Mouse (Mus musculus) cerebellum, postnatal 4 days (tissue): ENCODE measurements around the gene Trio.

Experiments used
- DNase-seq, 2 experiments: peaks; one replicate each; pipeline ENCODE4 v3.0.0; 2022; ENCODE audit warnings: low spot score in 2 of 2, mixed read lengths in 1 of 2

Gene Trio

GRCm38 (mm10) chr15:27944898-27945297, 80.8 kb downstream of the Trio start:
- DNase-seq: no peak

- DNase-seq: peak in 1 of 2 experiments; percentile 59
Observed at GRCm38 (mm10) chr15:27943486-27944195, 82.0 kb downstream of the Trio start.

GRCm38 (mm10) chr15:27942148-27942847, 83.3 kb downstream of the Trio start:
- no peak for DNase-seq

- no peak for DNase-seq
Observed at GRCm38 (mm10) chr15:27941441-27941840, 84.2 kb downstream of the Trio start.

DNA sequence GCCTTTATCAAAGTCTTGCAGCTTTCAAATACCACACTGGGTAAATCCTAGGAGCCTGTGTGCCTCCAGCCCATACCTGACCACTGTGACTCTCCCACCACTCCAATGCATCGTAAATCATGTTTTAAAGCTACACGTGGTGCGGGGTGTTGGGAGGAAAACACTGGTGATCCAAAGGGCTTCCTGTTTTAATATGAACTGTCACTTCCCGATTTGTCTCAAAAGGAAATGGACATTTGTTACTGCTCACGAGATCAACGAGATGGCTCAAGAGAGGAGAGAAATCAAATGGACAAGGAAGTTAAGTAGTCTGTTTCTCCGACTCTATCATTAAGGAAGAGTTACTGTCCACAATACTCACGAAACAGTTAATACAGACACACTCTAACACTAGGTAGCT, 84.6 kb downstream of the Trio start:
- DNase-seq: no peak

GRCm38 (mm10) chr15:27940032-27940431, 85.6 kb downstream of the Trio start:
- DNase-seq: no peak

- no peak for DNase-seq
Observed at GRCm38 (mm10) chr15:27938886-27939285, 86.8 kb downstream of the Trio start.

DNA sequence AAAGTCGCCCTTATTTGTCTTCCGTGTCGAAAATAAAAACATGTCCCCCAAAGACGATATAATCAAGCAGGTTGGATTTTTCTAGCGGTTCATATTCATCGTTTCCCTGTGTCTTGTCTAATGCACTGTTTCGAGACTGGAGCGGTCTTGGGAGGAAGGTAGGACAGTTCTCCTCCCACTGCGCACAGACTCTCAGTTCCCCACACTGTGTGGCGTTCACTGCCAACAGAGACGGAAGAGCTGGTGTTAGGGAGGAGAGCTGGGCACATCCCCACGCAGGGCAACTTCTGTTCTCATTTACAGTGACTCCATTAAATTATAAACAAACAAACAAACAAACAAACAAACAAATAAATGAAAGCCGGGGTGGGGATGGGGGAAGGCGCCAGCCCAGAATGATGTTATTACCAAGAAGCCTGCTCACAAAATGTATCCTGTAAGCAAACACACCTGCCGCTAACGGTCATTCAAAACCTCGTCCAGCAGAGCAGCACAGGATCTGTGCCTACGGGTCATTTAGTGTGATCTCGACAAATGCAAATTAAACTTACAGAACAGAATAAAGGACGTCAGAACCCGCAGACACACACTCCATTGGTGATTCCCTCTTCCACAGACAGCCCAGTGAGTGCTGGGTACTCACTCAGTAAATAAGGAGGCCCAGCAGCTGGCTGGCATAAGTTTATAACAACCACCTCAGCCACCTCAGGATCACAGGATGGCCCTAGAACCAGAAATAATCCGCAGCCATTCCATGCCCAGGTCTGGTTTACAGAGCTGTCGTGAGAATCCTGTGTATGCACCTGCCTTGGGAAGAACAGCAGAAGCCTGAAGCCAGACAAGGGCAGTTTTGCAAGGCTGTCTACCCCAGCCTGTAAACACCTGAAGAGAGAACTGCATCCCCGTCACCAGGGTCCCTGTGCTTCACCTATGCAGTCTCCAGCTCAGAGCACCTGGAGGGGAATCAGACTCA, 87.5 kb downstream of the Trio start:
- DNase-seq: no peak

DNA sequence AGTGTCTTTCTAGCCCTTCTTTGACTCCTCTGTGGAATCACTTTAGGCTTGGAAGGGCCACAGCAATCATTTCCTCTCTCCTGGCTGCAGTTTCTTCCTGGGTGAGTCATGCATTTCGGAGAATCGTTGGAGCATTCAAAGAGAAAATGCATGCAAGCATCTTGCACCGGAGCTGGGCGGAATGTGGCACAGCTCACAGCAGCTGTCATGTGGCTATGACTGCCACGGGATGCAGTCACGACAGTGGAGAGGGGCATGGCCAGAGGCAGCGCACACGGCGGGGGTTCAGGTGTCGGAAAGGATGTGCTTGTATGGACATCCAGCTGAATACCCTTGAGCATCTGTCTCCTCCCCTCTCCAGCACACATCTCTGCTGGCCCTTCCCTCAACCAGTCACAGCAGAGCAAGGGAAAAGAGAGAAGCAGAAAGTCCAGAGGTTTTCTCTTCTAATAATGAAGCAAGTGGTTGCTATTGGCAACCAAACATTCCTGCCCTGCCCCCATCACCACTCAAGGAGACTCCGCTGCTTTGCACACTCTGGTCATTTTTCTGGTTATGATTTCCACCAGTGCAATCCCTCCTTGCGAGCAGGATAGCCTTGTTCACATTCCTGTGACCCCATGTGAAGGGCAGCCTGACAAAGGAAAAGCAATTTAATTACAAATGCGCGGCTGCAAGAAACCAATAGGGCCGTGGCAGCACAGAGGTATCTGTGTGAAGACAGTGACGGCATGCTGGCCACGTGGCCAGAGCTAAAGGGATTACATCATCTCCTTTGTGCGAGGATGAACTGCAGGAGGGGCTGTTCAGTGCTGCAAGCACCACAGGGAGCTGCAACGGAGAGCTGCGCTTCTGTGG, 88.4 kb downstream of the Trio start:
- peak in 1 of 2 experiments; percentile 63 for DNase-seq

DNA sequence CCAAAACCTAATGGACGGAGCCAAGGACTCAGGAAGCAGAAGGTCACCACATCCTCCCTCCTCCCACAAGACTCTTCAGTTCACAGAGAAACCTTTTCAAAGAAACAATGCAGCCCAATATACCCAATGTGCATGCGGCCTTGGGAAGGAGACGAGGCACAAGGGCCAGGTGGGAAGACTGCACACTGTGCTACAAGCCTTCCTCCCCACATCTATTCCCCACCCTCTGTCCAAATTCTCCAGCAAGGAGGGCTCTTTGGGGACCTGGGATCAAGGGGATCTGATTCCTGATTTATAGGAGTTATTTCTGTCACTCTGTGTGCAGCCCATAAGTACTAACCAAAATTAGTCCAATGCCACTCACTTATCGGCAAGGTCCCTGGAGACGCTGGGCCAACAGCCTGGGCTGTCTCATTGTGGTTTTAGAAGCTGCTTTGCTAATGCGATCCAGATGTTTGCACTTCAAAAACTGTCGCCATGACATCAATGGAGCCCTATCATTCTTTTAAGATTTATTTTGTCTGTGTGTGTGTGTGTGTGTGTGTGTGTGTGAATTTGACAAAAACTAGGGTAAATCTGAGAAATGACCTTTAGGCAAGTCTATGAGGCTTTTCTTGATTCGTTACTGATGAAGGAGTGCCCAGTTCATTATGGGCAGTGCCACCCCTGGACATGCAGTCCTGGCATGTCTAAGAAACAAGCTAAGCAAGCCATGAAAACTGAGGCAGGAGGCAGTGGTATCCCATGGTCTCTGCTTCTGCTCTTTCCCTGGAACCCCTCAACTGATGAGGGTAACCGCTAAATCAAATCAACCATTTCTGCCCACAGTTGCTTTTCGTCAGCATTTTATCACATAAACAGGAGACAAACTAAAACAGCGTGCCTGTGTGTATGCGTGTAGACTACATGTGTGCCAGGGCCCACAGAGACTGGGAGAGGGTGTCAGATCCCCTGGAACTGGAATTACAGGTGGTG, 89.6 kb downstream of the Trio start:
- DNase-seq: no peak

DNA sequence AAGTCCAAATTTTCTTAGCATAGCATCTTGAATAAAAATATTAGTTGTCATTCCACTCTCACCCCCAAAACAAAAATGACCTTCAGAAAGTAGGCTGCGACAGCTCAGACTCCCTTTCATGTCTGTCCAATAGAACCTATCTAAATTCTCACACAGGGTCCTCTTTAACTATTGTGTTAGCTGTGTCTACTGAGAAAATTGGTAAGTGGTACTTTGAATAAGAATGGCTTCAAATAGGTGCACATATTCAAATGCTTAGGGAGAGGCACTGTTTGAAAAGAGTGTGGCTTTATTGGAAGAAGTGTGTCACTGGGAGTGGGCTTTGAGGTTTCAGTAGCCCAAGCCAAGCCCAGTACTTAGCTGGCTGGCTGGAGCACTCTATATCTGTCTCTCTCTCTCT, 92.4 kb downstream of the Trio start:
- no peak for DNase-seq

- DNase-seq: no peak
Observed at GRCm38 (mm10) chr15:27931891-27932290, 93.8 kb downstream of the Trio start.

DNA sequence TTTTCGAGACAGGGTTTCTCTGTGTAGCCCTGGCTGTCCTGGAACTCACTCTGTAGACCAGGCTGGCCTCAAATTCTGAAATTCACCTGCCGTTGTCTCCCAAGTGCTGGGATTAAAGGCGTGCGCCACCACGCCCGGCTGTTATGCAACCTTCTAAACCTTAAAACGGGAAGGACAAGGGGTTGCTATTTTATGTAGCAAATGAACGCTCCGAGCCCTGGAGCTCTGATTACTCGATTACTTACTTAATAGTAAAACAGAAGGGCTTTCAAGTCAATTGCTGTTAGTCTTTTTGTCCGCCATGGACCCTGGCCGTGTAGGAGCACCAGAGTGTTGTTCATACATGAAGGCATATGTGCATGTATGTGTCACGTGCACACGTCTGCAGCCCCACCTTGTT, 94.2 kb downstream of the Trio start:
- no peak for DNase-seq

- DNase-seq: no peak
Observed at GRCm38 (mm10) chr15:27927614-27928013, 98.0 kb downstream of the Trio start.

GRCm38 (mm10) chr15:27926941-27927340, 98.7 kb downstream of the Trio start:
- DNase-seq: no peak

- DNase-seq: no peak
Observed at GRCm38 (mm10) chr15:27926450-27926849, 99.2 kb downstream of the Trio start.

- DNase-seq: no peak
Observed at GRCm38 (mm10) chr15:27925865-27926264, 99.8 kb downstream of the Trio start.

- no peak for DNase-seq
Observed at GRCm38 (mm10) chr15:27925004-27925635, 100.5 kb downstream of the Trio start.

- DNase-seq: no peak
Observed at GRCm38 (mm10) chr15:27923987-27924341, 101.7 kb downstream of the Trio start.
